Mouse (Mus musculus): ENCODE results near the gene Lrrk1. TPM values are rescaled to one million over a fixed set of nuclear protein-coding genes. Genes with fewer than 3 reads are reported as not detected.

The Lrrk1 gene
- total and polyA plus RNA-seq, 3 experiments, result 5.0 to 16.9 (median 13.6) TPM

GRCm38 (mm10) chr7:66245646-66246045, 142.5 kb downstream of the Lrrk1 start:
- no peak overlapping the region for H3K4me3 ChIP-seq (replicated peaks in 1 of 3; ENCODE audit: low read depth in 2 of 3, low read length in 2 of 3, poor library complexity in 1 of 3)
- TF ChIP-seq CHD2 (IDR thresholded peaks at IDR 0.05; ENCODE audit: low read length) (no peak), KAT2A (IDR thresholded peaks at IDR 0.05; ENCODE audit: insufficient replicate concordance, low read length) (no peak), POLR2AphosphoS2 (IDR thresholded peaks at IDR 0.05; ENCODE audit: low read depth, low read length) (no peak), BHLHE40 (IDR thresholded peaks at IDR 0.05; ENCODE audit: low read depth, low read length) (no peak), USF1 (IDR thresholded peaks at IDR 0.05; ENCODE audit: low read depth, low read length) (no peak), MAZ (IDR thresholded peaks at IDR 0.05; ENCODE audit: low read depth, low read length) (no peak), CTCF (conservative IDR thresholded peaks at IDR 0.05 in 1 of 2, IDR thresholded peaks at IDR 0.05 in 1 of 2; ENCODE audit: low read depth in 2 of 2, low read length in 2 of 2) (no peak), ZKSCAN1 (IDR thresholded peaks at IDR 0.05; ENCODE audit: borderline replicate concordance, low read depth, low read length) (no peak), GABPA (IDR thresholded peaks at IDR 0.05; ENCODE audit: insufficient replicate concordance, low read depth, low read length) (no peak), E2F4 (IDR thresholded peaks at IDR 0.05; ENCODE audit: insufficient replicate concordance, low read depth, low read length) (no peak), RCOR1 (conservative IDR thresholded peaks at IDR 0.05; ENCODE audit: low read depth, low read length) (no peak), TBP (conservative IDR thresholded peaks at IDR 0.05; ENCODE audit: low read depth, low read length) (no peak), ELF1 (IDR thresholded peaks at IDR 0.05; ENCODE audit: low read depth, low read length) (no peak), USF2 (conservative IDR thresholded peaks at IDR 0.05; ENCODE audit: low read depth, low read length) (no peak), NELFE (IDR thresholded peaks at IDR 0.05; ENCODE audit: low read depth, low read length) (no peak), HCFC1 (IDR thresholded peaks at IDR 0.05; ENCODE audit: low read depth, low read length) (no peak), MEF2A (IDR thresholded peaks at IDR 0.05; ENCODE audit: borderline replicate concordance, low read depth, low read length) (no peak)
- dilution Hi-C loops (cut with MboI; ENCODE audit: extremely low pct_ligation_motif_present, extremely low pct_unique_long_range_greater_than_20kb, low sequenced_read_pairs), result no loop called here
- H3K27me3 ChIP-seq (replicated peaks), result peaks cover 2% of the 10 kb centered on the region
- in situ Hi-C loops (cut with MboI; ENCODE audit: low pct_ligation_motif_present, low pct_unique_long_range_greater_than_20kb, low sequenced_read_pairs), result loop anchor here (5.0 kb wide), 1 partner anchor 133 kb away; no protein-coding TSS in a partner anchor
- DNase-seq (ENCODE audit: extremely low read depth), result no peak
- H3K9me3 ChIP-seq (replicated peaks; ENCODE audit: low read length), result no peaks in the 10 kb centered on the region
- H3K36me3 ChIP-seq (replicated peaks in 1 of 2; ENCODE audit: control insufficient read depth in 1 of 2, insufficient read depth in 1 of 2, low read length in 1 of 2), result no peaks in the 10 kb centered on the region
- no peaks in the 10 kb centered on the region for H3K79me2 ChIP-seq (replicated peaks; ENCODE audit: control insufficient read depth, extremely low read depth, insufficient read depth, poor library complexity, severe bottlenecking)
- no peak overlapping the region for H3K27ac ChIP-seq (ENCODE audit: insufficient read depth, low read depth)
- H3K9ac ChIP-seq (ENCODE audit: insufficient read depth, low read depth), result no peak overlapping the region
- no peak overlapping the region for H3K4me2 ChIP-seq (ENCODE audit: insufficient read depth, low read depth, poor library complexity, severe bottlenecking)
- no peaks in the 10 kb centered on the region; a peak in 1 of 4 replicates for H3K4me1 ChIP-seq (ENCODE audit: control insufficient read depth in 1 of 2, insufficient read depth in 2 of 2)

GRCm38 (mm10) chr7:66243766-66244325, 144.3 kb downstream of the Lrrk1 start:
- H3K27ac ChIP-seq (ENCODE audit: insufficient read depth, low read depth), result no peak overlapping the region
- no peak overlapping the region for H3K9ac ChIP-seq (ENCODE audit: insufficient read depth, low read depth)
- TF ChIP-seq CTCF (conservative IDR thresholded peaks at IDR 0.05 in 1 of 2, IDR thresholded peaks at IDR 0.05 in 1 of 2; ENCODE audit: low read depth in 2 of 2, low read length in 2 of 2), result 0 out of 4 replicates have a peak, but pooled peaks of 1 of the 2 experiments have one; percentile 10
- TF ChIP-seq MAFK (IDR thresholded peaks at IDR 0.05; ENCODE audit: insufficient replicate concordance, low read length), result no peak
- no peak overlapping the region for H3K4me3 ChIP-seq (replicated peaks in 1 of 3; ENCODE audit: low read depth in 2 of 3, low read length in 2 of 3, poor library complexity in 1 of 3)
- no peaks in the 10 kb centered on the region for H3K4me1 ChIP-seq (ENCODE audit: control insufficient read depth in 1 of 2, insufficient read depth in 2 of 2)
- H3K36me3 ChIP-seq (replicated peaks in 1 of 2; ENCODE audit: control insufficient read depth in 1 of 2, insufficient read depth in 1 of 2, low read length in 1 of 2), result no peaks in the 10 kb centered on the region
- peaks cover 2% of the 10 kb centered on the region for H3K27me3 ChIP-seq (replicated peaks)
- no peaks in the 10 kb centered on the region for H3K9me3 ChIP-seq (replicated peaks; ENCODE audit: low read length)
- dilution Hi-C loops (cut with MboI; ENCODE audit: extremely low pct_ligation_motif_present, extremely low pct_unique_long_range_greater_than_20kb, low sequenced_read_pairs) (no loop called here), in situ Hi-C loops (cut with MboI; ENCODE audit: low pct_ligation_motif_present, low pct_unique_long_range_greater_than_20kb, low sequenced_read_pairs) (no loop called here)
- H3K79me2 ChIP-seq (replicated peaks; ENCODE audit: control insufficient read depth, extremely low read depth, insufficient read depth, poor library complexity, severe bottlenecking), result no peaks in the 10 kb centered on the region
- no peak overlapping the region for H3K4me2 ChIP-seq (ENCODE audit: insufficient read depth, low read depth, poor library complexity, severe bottlenecking)
- DNase-seq (ENCODE audit: extremely low read depth), result no peak

Measured in CH12.LX (cell line).